Mouse (Mus musculus): ENCODE results near the gene Tmem248.
"Not testable (repeated sequence)": the region's sequence is repeated elsewhere in the genome, so short reads cannot be mapped to it uniquely, and the experiment has no call there.

Tmem248 gene

GRCm38 (mm10) chr5:130203948-130204347, 12.9 kb upstream of the Tmem248 start:
- no peak for DNase-seq (ENCODE audit: low spot score in 2 of 2)

- no peak for DNase-seq (ENCODE audit: low spot score in 2 of 2)
Observed at GRCm38 (mm10) chr5:130204560-130204959, 12.3 kb upstream of the Tmem248 start.

GRCm38 (mm10) chr5:130205441-130206023, 11.3 kb upstream of the Tmem248 start:
- DNase-seq (ENCODE audit: low spot score in 2 of 2) = no peak

GRCm38 (mm10) chr5:130207299-130207698, 9.6 kb upstream of the Tmem248 start:
- no peak for DNase-seq (ENCODE audit: low spot score in 2 of 2)

GRCm38 (mm10) chr5:130212956-130213355, 3.9 kb upstream of the Tmem248 start:
- DNase-seq (ENCODE audit: low spot score in 2 of 2) = no peak

- DNase-seq (ENCODE audit: low spot score in 2 of 2) = no peak
Observed at GRCm38 (mm10) chr5:130217406-130217805, 525 bp downstream of the Tmem248 start.

- no peak for DNase-seq (ENCODE audit: low spot score in 2 of 2)
Observed at GRCm38 (mm10) chr5:130218336-130218735, 1.5 kb downstream of the Tmem248 start.

GRCm38 (mm10) chr5:130221316-130221715, 4.4 kb downstream of the Tmem248 start:
- DNase-seq (ENCODE audit: low spot score in 2 of 2) = no peak

GRCm38 (mm10) chr5:130221760-130222145, 4.9 kb downstream of the Tmem248 start:
- DNase-seq (ENCODE audit: low spot score in 2 of 2) = no peak

- DNase-seq (ENCODE audit: low spot score in 2 of 2) = peak; percentile 87 to 94
Observed at GRCm38 (mm10) chr5:130222146-130223004, 5.5 kb downstream of the Tmem248 start.

- no peak for DNase-seq (ENCODE audit: low spot score in 2 of 2)
Observed at GRCm38 (mm10) chr5:130226790-130227189, 9.9 kb downstream of the Tmem248 start.

- no peak for DNase-seq (ENCODE audit: low spot score in 2 of 2)
Observed at GRCm38 (mm10) chr5:130228120-130228519, 11.2 kb downstream of the Tmem248 start.

GRCm38 (mm10) chr5:130236302-130236701, 19.4 kb downstream of the Tmem248 start:
- no peak for DNase-seq (ENCODE audit: low spot score in 2 of 2)

GRCm38 (mm10) chr5:130239236-130239635, 22.4 kb downstream of the Tmem248 start:
- no peak for DNase-seq (ENCODE audit: low spot score in 2 of 2)

- no peak for DNase-seq (ENCODE audit: low spot score in 2 of 2)
Observed at GRCm38 (mm10) chr5:130239856-130240255, 23.0 kb downstream of the Tmem248 start.

- DNase-seq (ENCODE audit: low spot score in 2 of 2) = no peak
Observed at GRCm38 (mm10) chr5:130241426-130241825, 24.5 kb downstream of the Tmem248 start.

GRCm38 (mm10) chr5:130247823-130248222, 30.9 kb downstream of the Tmem248 start:
- DNase-seq (ENCODE audit: low spot score in 2 of 2) = no peak

GRCm38 (mm10) chr5:130254164-130255016, 37.5 kb downstream of the Tmem248 start:
- DNase-seq (ENCODE audit: low spot score in 2 of 2) = no peak

- DNase-seq (ENCODE audit: low spot score in 2 of 2) = peak; percentile 96 to 97
Observed at GRCm38 (mm10) chr5:130255017-130255720, 38.3 kb downstream of the Tmem248 start, which contains the start of the genes Sbds and Tyw1. TSS of gene Sbds (minus strand) at chr5:130255530. TSS of gene Tyw1 (plus strand) at chr5:130255619.

- DNase-seq (ENCODE audit: low spot score in 2 of 2) = not testable (repeated sequence)
Observed at GRCm38 (mm10) chr5:130255799-130256525, 39.1 kb downstream of the Tmem248 start.
